Mouse (Mus musculus) MEL (cell line): Measurements from ENCODE around the gene Cdh23. TPM values are rescaled to one million over a fixed set of nuclear protein-coding genes. Genes with fewer than 3 reads are reported as not detected.

ENCODE experiments used
- DNase-seq: peaks from one replicate; pipeline ENCODE4 v3.0.0; 2011; ENCODE audit warnings: low read depth, low spot score
- H3K27ac ChIP-seq: 2 replicates; pipeline ENCODE4 v1.5.1; 2012; ENCODE audit warnings: low read depth, mild to moderate bottlenecking, control low read depth, low read length, moderate library complexity; ENCODE audit not compliant: control insufficient read depth
- H3K27me3 ChIP-seq, 2 experiments: fragments of 150-350 bp in 1 of 2; sonication (generic) in 1 of 2; 2 replicates each; pipeline ENCODE4 v1.6.1; 2012; ENCODE audit warnings: low read length in 2 of 2, mild to moderate bottlenecking in 2 of 2, improper control_type of control experiment in 1 of 2, moderate library complexity in 1 of 2; ENCODE audit not compliant: insufficient read depth in 2 of 2, control insufficient read depth in 1 of 2
- H3K36me3 ChIP-seq, 2 experiments: 2 replicates each; pipeline ENCODE4 v1.6.1; 2012 to 2014; ENCODE audit warnings: low read length in 2 of 2, improper control_type of control experiment in 1 of 2, inconsistent platforms in 1 of 2, mild to moderate bottlenecking in 1 of 2; ENCODE audit not compliant: insufficient read depth in 2 of 2, control insufficient read depth in 1 of 2
- H3K4me1 ChIP-seq, 2 experiments: fragments of 150-350 bp in 1 of 2; sonication (generic) in 1 of 2; 2 replicates each; pipeline ENCODE4 v1.6.1; 2012; ENCODE audit warnings: low read length in 2 of 2, improper control_type of control experiment in 1 of 2, mild to moderate bottlenecking in 1 of 2; ENCODE audit not compliant: insufficient read depth in 2 of 2, control insufficient read depth in 1 of 2
- H3K4me3 ChIP-seq, 2 experiments: fragments of 150-350 bp in 1 of 2; sonication (generic) in 1 of 2; 2 replicates each; pipeline ENCODE4 v1.5.1; 2012; ENCODE audit warnings: low read depth in 2 of 2, low read length in 2 of 2, mild to moderate bottlenecking in 2 of 2, moderate library complexity in 2 of 2, control low read depth in 1 of 2, improper control_type of control experiment in 1 of 2; ENCODE audit not compliant: control insufficient read depth in 1 of 2, insufficient read depth in 1 of 2
- H3K79me2 ChIP-seq: 2 replicates; pipeline ENCODE4 v1.6.1; 2012; ENCODE audit warnings: mild to moderate bottlenecking, low read length, moderate library complexity; ENCODE audit not compliant: control insufficient read depth, poor library complexity, insufficient read depth
- H3K9ac ChIP-seq: 2 replicates; pipeline ENCODE4 v1.6.1; 2012; ENCODE audit warnings: low read depth, mild to moderate bottlenecking, control low read depth, low read length, moderate library complexity; ENCODE audit not compliant: control insufficient read depth, poor library complexity, severe bottlenecking
- H3K9me3 ChIP-seq: fragments of 150-350 bp; sonication (generic); replicated peaks from 2 replicates; pipeline ENCODE4 v1.6.1; 2012; ENCODE audit warnings: mild to moderate bottlenecking, low read length, improper control_type of control experiment, moderate library complexity; ENCODE audit not compliant: insufficient read depth
- BHLHE40 ChIP-seq: IDR thresholded peaks from 2 replicates; pipeline ENCODE4 v1.6.1; 2012; ENCODE audit warnings: low read depth, mild to moderate bottlenecking, inconsistent platforms, low read length, improper control_type of control experiment, borderline replicate concordance
- CHD1 ChIP-seq: IDR thresholded peaks from 2 replicates; pipeline ENCODE4 v1.6.1; 2012; ENCODE audit warnings: low read depth, mild to moderate bottlenecking, inconsistent platforms, low read length, improper control_type of control experiment
- CHD2 ChIP-seq: IDR thresholded peaks from 2 replicates; pipeline ENCODE4 v1.6.1; 2011; ENCODE audit warnings: low read length, improper control_type of control experiment
- CTCF ChIP-seq, 3 experiments: IDR thresholded peaks in 2 of 3; conservative IDR thresholded peaks in 1 of 3; 2 replicates each; pipeline ENCODE4 v1.5.1; 2011 to 2012; ENCODE audit warnings: low read length in 3 of 3, low read depth in 2 of 3, mild to moderate bottlenecking in 2 of 3, improper control_type of control experiment in 1 of 3, inconsistent platforms in 1 of 3, mixed read lengths in 1 of 3, moderate library complexity in 1 of 3; ENCODE audit not compliant: control insufficient read depth in 1 of 3, insufficient read depth in 1 of 3, poor library complexity in 1 of 3, severe bottlenecking in 1 of 3
- E2F4 ChIP-seq: IDR thresholded peaks from 2 replicates; pipeline ENCODE4 v1.6.1; 2011; ENCODE audit warnings: low read depth, low read length, improper control_type of control experiment, borderline replicate concordance
- EP300 ChIP-seq, 2 experiments: IDR thresholded peaks; 2 replicates each; pipeline ENCODE4 v1.6.1; 2011; ENCODE audit warnings: improper control_type of control experiment in 2 of 2, low read length in 2 of 2, low read depth in 1 of 2, mild to moderate bottlenecking in 1 of 2
- GATA1 ChIP-seq: IDR thresholded peaks from 2 replicates; pipeline ENCODE4 v1.6.1; 2011; ENCODE audit warnings: low read depth, low read length, improper control_type of control experiment
- HCFC1 ChIP-seq: IDR thresholded peaks from 2 replicates; pipeline ENCODE4 v1.6.1; 2012; ENCODE audit warnings: low read depth, mild to moderate bottlenecking, inconsistent platforms, low read length, improper control_type of control experiment, moderate library complexity
- MAFK ChIP-seq: IDR thresholded peaks from 2 replicates; pipeline ENCODE4 v1.6.1; 2011; ENCODE audit warnings: low read depth, mild to moderate bottlenecking, low read length, improper control_type of control experiment, borderline replicate concordance
- MAZ ChIP-seq: IDR thresholded peaks from 2 replicates; pipeline ENCODE4 v1.6.1; 2012; ENCODE audit warnings: low read depth, mild to moderate bottlenecking, inconsistent platforms, low read length, improper control_type of control experiment
- MEF2A ChIP-seq: IDR thresholded peaks from 2 replicates; pipeline ENCODE4 v1.6.1; 2014; ENCODE audit warnings: low read depth, mild to moderate bottlenecking, inconsistent platforms, low read length, improper control_type of control experiment; ENCODE audit not compliant: poor library complexity, insufficient replicate concordance, severe bottlenecking; ENCODE audit errors: extremely low read depth
- MXI1 ChIP-seq: IDR thresholded peaks from 2 replicates; pipeline ENCODE4 v1.6.1; 2011; ENCODE audit warnings: mild to moderate bottlenecking, low read depth, low read length, improper control_type of control experiment
- MYB ChIP-seq: IDR thresholded peaks from 2 replicates; pipeline ENCODE4 v1.6.1; 2011; ENCODE audit warnings: mild to moderate bottlenecking, low read depth, low read length, improper control_type of control experiment
- MYC ChIP-seq: IDR thresholded peaks from 2 replicates; pipeline ENCODE4 v1.6.1; 2011; ENCODE audit warnings: low read depth, mild to moderate bottlenecking, low read length, improper control_type of control experiment, moderate library complexity
- NELFE ChIP-seq: IDR thresholded peaks from 2 replicates; pipeline ENCODE4 v1.6.1; 2011; ENCODE audit warnings: low read depth, low read length, improper control_type of control experiment
- POLR2AphosphoS5 ChIP-seq: IDR thresholded peaks from 2 replicates; pipeline ENCODE4 v1.6.1; 2012; ENCODE audit warnings: low read depth, borderline replicate concordance, mild to moderate bottlenecking, inconsistent platforms, low read length, moderate library complexity, mixed read lengths
- RAD21 ChIP-seq: IDR thresholded peaks from 2 replicates; pipeline ENCODE4 v1.6.1; 2011; ENCODE audit warnings: mild to moderate bottlenecking, low read depth, low read length, improper control_type of control experiment
- SIN3A ChIP-seq: IDR thresholded peaks from 2 replicates; pipeline ENCODE4 v1.6.1; 2012; ENCODE audit warnings: low read length, improper control_type of control experiment, inconsistent platforms
- TAL1 ChIP-seq: IDR thresholded peaks from 2 replicates; pipeline ENCODE4 v1.6.1; 2012; ENCODE audit warnings: mild to moderate bottlenecking, inconsistent platforms, low read length, moderate library complexity, mixed read lengths
- TBP ChIP-seq: IDR thresholded peaks from 2 replicates; pipeline ENCODE4 v1.8.0; 2011; ENCODE audit warnings: low read depth, low read length, improper control_type of control experiment
- TCF12 ChIP-seq: IDR thresholded peaks from 2 replicates; pipeline ENCODE4 v1.6.1; 2014; ENCODE audit warnings: low read depth, mild to moderate bottlenecking, inconsistent platforms, low read length, improper control_type of control experiment, moderate library complexity
- USF1 ChIP-seq: IDR thresholded peaks from 2 replicates; pipeline ENCODE4 v1.6.1; 2014; ENCODE audit warnings: low read depth, mild to moderate bottlenecking, inconsistent platforms, low read length, improper control_type of control experiment, moderate library complexity
- USF2 ChIP-seq, 2 experiments: IDR thresholded peaks; 2 replicates each; pipeline ENCODE4 v1.6.1; 2011 to 2012; ENCODE audit warnings: improper control_type of control experiment in 2 of 2, low read length in 2 of 2, borderline replicate concordance in 1 of 2, inconsistent platforms in 1 of 2, low read depth in 1 of 2, mild to moderate bottlenecking in 1 of 2; ENCODE audit not compliant: insufficient read depth in 1 of 2
- ZKSCAN1 ChIP-seq: IDR thresholded peaks from 2 replicates; pipeline ENCODE4 v1.6.1; 2012; ENCODE audit warnings: low read depth, mild to moderate bottlenecking, inconsistent platforms, low read length, improper control_type of control experiment, moderate library complexity
- polyA plus RNA-seq, 2 experiments: library from polyadenylated mRNA; stranded (reverse) in 1 of 2; unstranded in 1 of 2; fragments of >175 nt in 1 of 2; fragments of >200 nt in 1 of 2; gene quantifications; 2 replicates each; pipeline versions ENCODE4 v1.2.1 to v1.2.4; 2012; ENCODE audit warnings: low replicate concordance in 2 of 2, low read depth in 1 of 2; ENCODE audit not compliant: insufficient read length in 2 of 2, insufficient read depth in 1 of 2, missing spikeins in 1 of 2
- total RNA-seq: library from RNA; depleted of rRNA; stranded (reverse); fragments of 300-350 nt; gene quantifications from 2 replicates; pipeline ENCODE4 v1.2.3, GENCODE M21; 2012

The Cdh23 gene
- total and polyA plus RNA-seq, 3 experiments, result 0.04 TPM; not detected in 2

GRCm38 (mm10) chr10:60737169-60737728 lies 41.0 kb upstream of the Cdh23 start:
- H3K27ac ChIP-seq, result no peak overlapping the region

GRCm38 (mm10) chr10:60735737-60736136 lies 39.4 kb upstream of the Cdh23 start:
- Histone ChIP-seq H3K79me2 (no peaks in the 10 kb centered on the region), H3K27ac (no peak overlapping the region), H3K36me3 (no peaks in the 10 kb centered on the region), H3K4me1 (no peaks in the 10 kb centered on the region), H3K4me3 (no peak overlapping the region), H3K9ac (no peak overlapping the region), H3K9me3 (no peaks in the 10 kb centered on the region), H3K27me3 (no peaks in the 10 kb centered on the region)
- DNase-seq, result no peak
- TF ChIP-seq CTCF (IDR thresholded peaks at IDR 0.05 in 2 of 3, conservative IDR thresholded peaks at IDR 0.05 in 1 of 3; ENCODE audit: control insufficient read depth in 1 of 3, insufficient read depth in 1 of 3, low read depth in 2 of 3, low read length in 3 of 3, poor library complexity in 1 of 3, severe bottlenecking in 1 of 3), result no peak
- no peak for TF ChIP-seq MAFK
- TF ChIP-seq SIN3A, result no peak
- no peak for TF ChIP-seq CHD2
- TF ChIP-seq MAZ, result no peak
- no peak for TF ChIP-seq TCF12
- TF ChIP-seq BHLHE40, result no peak
- TF ChIP-seq CHD1, result no peak
- TF ChIP-seq MXI1, result no peak
- TF ChIP-seq NELFE, result no peak

More at GRCm38 (mm10) chr10:60737169-60737728, 41.0 kb upstream of the Cdh23 start:
- H3K9me3 ChIP-seq, result no peaks in the 10 kb centered on the region
- DNase-seq, result no peak
- TF ChIP-seq ZKSCAN1 (no peak), CTCF (IDR thresholded peaks at IDR 0.05 in 2 of 3, conservative IDR thresholded peaks at IDR 0.05 in 1 of 3; ENCODE audit: control insufficient read depth in 1 of 3, insufficient read depth in 1 of 3, low read depth in 2 of 3, low read length in 3 of 3, poor library complexity in 1 of 3, severe bottlenecking in 1 of 3) (no peak)
- H3K4me3 ChIP-seq, result no peak overlapping the region
- no peaks in the 10 kb centered on the region for H3K79me2 ChIP-seq
- no peak overlapping the region for H3K9ac ChIP-seq
- H3K36me3 ChIP-seq, result no peaks in the 10 kb centered on the region
- H3K27me3 ChIP-seq, result no peaks in the 10 kb centered on the region
- no peaks in the 10 kb centered on the region for H3K4me1 ChIP-seq

GRCm38 (mm10) chr10:60733471-60733870 lies 37.2 kb upstream of the Cdh23 start:
- Histone ChIP-seq H3K9me3 (no peaks in the 10 kb centered on the region), H3K4me3 (no peak overlapping the region), H3K9ac (no peak overlapping the region), H3K36me3 (no peaks in the 10 kb centered on the region), H3K27ac (no peak overlapping the region), H3K4me1 (peaks cover 0 to 4% of the 10 kb centered on the region in 2 experiments; a peak in 2 of 4 replicates), H3K27me3 (no peaks in the 10 kb centered on the region), H3K79me2 (no peaks in the 10 kb centered on the region)
- DNase-seq, result no peak
- TF ChIP-seq HCFC1, result no peak
- no peak for TF ChIP-seq EP300 (IDR thresholded peaks at IDR 0.05; ENCODE audit: low read depth in 1 of 2, low read length in 2 of 2)
- no peak for TF ChIP-seq ZKSCAN1
- no peak for TF ChIP-seq MYB
- TF ChIP-seq E2F4, result no peak
- no peak for TF ChIP-seq USF1
- TF ChIP-seq MEF2A, result no peak
- no peak for TF ChIP-seq MXI1
- no peak for TF ChIP-seq POLR2AphosphoS5
- TF ChIP-seq BHLHE40, result no peak
- no peak for TF ChIP-seq GATA1
- no peak for TF ChIP-seq RAD21
- TF ChIP-seq USF2 (IDR thresholded peaks at IDR 0.05; ENCODE audit: borderline replicate concordance in 1 of 2, insufficient read depth in 1 of 2, low read depth in 1 of 2, low read length in 2 of 2), result no peak
- no peak for TF ChIP-seq TAL1
- no peak for TF ChIP-seq NELFE
- TF ChIP-seq TBP, result no peak
- TF ChIP-seq MAZ, result no peak
- no peak for TF ChIP-seq MYC
